22 mouse cellular contexts compared by ENCODE assay signal in genomic region chr6:56551022-56551421, GRCm38 (mm10).
"Had no signal": no experiment of that assay in that cellular context is flagged by ENCODE, and none has a peak within 500 bp of the region (broad histone marks: within the 10 kb centered on the region; RNA-seq: fewer than 3 reads in every experiment).

No protein-coding gene starts in this region.

- ATAC-seq: liver, postnatal 0 days; lung, postnatal 0 days; midbrain, embryonic 16.5 days had no signal

- H3K4me1 ChIP-seq: liver, embryonic 15.5 days; lung, embryonic 15.5 days; midbrain, embryonic 10.5 days; midbrain, embryonic 12.5 days; neural tube, embryonic 13.5 days had no signal

- H3K4me2 ChIP-seq: liver, embryonic 15.5 days; lung, embryonic 15.5 days; midbrain, embryonic 12.5 days; neural tube, embryonic 13.5 days; neural tube, embryonic 15.5 days had no signal

- H3K9me3 ChIP-seq: liver, embryonic 15.5 days; lung, embryonic 15.5 days; midbrain, embryonic 10.5 days; midbrain, embryonic 12.5 days; neural tube, embryonic 13.5 days; neural tube, embryonic 15.5 days had no signal

- DNase-seq: liver, postnatal 0 days; lung, adult 2 months; lung, postnatal 14 days; lung, postnatal 36 days; midbrain, embryonic 14.5 days; retina, postnatal 1 day; right cerebral cortex, adult 18-20 months; right cerebral cortex, postnatal 25 days; right cerebral cortex, postnatal 4 days; spleen, adult 18-20 months; thymus, postnatal 14 days; thymus, postnatal 36 days had no signal

- H3K9ac ChIP-seq: liver, embryonic 15.5 days; liver, postnatal 0 days; lung, embryonic 15.5 days; midbrain, embryonic 12.5 days; neural tube, embryonic 13.5 days; neural tube, embryonic 15.5 days had no signal

- H3K4me3 ChIP-seq: liver, embryonic 15.5 days; lung, embryonic 15.5 days; midbrain, embryonic 10.5 days; midbrain, embryonic 12.5 days; myocyte; neural tube, embryonic 13.5 days; neural tube, embryonic 15.5 days had no signal

- H3K27me3 ChIP-seq: liver, embryonic 15.5 days; lung, embryonic 15.5 days; midbrain, embryonic 12.5 days; neural tube, embryonic 13.5 days; neural tube, embryonic 15.5 days had no signal

- H3K27ac ChIP-seq: liver, embryonic 15.5 days; lung, embryonic 15.5 days; macrophage; midbrain, embryonic 10.5 days; midbrain, embryonic 12.5 days; neural tube, embryonic 13.5 days; neural tube, embryonic 15.5 days had no signal

- H3K36me3 ChIP-seq: liver, embryonic 15.5 days; lung, embryonic 15.5 days; midbrain, embryonic 10.5 days; midbrain, embryonic 12.5 days; neural tube, embryonic 13.5 days; neural tube, embryonic 15.5 days had no signal
